Mouse (Mus musculus) megakaryocyte, embryonic 14.5 days (primary cell): ENCODE data around the gene Ptger2. TPM values are rescaled to one million over a fixed set of nuclear protein-coding genes. Genes with fewer than 3 reads are reported as not detected.
"Not testable (repeated sequence)": the region's sequence is repeated elsewhere in the genome, so short reads cannot be mapped to it uniquely, and the experiment has no call there.

Source experiments
- H3K27me3 ChIP-seq: replicated peaks from 2 replicates; pipeline ENCODE3; 2012; ENCODE audit warnings: inconsistent platforms
- H3K36me3 ChIP-seq: replicated peaks from 2 replicates; pipeline ENCODE3; 2012; ENCODE audit warnings: low read length, inconsistent platforms, mixed read lengths
- H3K4me1 ChIP-seq: 2 replicates; pipeline ENCODE4 v1.6.1; 2012; ENCODE audit warnings: inconsistent platforms
- H3K4me3 ChIP-seq: replicated peaks from 2 replicates; pipeline ENCODE3; 2012; ENCODE audit warnings: moderate library complexity, mild to moderate bottlenecking, inconsistent platforms
- H3K9me3 ChIP-seq: 2 replicates; pipeline ENCODE4 v1.6.1; 2012; ENCODE audit warnings: inconsistent platforms
- FLI1 ChIP-seq: IDR thresholded peaks from 2 replicates; pipeline ENCODE4 v1.6.1; 2012; ENCODE audit warnings: low read length, inconsistent platforms, mixed read lengths
- GATA1 ChIP-seq: IDR thresholded peaks from 3 replicates; pipeline ENCODE4 v1.6.1; 2012; ENCODE audit warnings: mixed read lengths, low read length, inconsistent platforms, borderline replicate concordance
- polyA plus RNA-seq: library from polyadenylated mRNA; stranded (reverse); fragments of >175 nt; gene quantifications from 2 replicates; pipeline ENCODE4 v1.2.3, GENCODE M21; 2012; ENCODE audit warnings: low replicate concordance; ENCODE audit not compliant: insufficient read depth

The Ptger2 gene
- polyA plus RNA-seq: 0.63 and 2.0 TPM in 2 replicates

DNA sequence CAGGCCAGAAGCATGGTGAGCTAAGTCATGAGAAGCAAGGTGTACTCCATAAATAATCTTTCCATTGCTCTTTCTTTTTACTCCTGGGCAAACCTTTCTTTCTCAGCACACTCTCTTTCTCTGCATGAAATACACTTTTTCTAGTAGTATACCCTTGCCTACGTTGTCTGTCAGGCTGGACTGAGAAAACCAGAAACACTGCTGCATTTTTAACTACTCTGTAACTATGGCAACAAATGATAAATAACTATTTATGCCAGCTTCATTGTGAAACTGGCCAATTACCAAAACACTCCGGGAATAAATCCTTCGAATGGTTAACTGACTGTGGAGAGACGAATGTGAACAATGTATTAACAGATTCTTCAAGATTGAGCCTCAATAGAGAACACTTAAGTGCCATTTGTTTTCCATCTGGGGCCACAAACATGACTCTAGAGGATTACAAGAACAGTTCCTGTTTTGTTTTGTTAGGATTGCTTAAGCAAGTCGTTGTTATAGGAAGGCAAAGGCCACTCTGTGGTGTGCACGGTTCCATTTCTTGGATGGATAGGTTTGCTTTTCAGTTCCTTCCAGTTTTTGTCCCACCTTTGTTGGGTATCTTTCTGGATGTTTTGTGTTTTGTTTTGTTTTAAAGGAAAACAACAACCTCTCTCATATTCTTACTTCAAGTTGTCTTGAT, at the start of gene Ptger2:
Gene Ptger2 (plus strand): TSS at position 522 of the 682 bp plus-strand sequence.
- peaks cover 15% of the 10 kb centered on the region for H3K36me3 ChIP-seq
- peaks cover 72% of the 10 kb centered on the region for H3K4me1 ChIP-seq
- H3K9me3 ChIP-seq, H3K27me3 ChIP-seq: not testable (repeated sequence)
- H3K4me3 ChIP-seq: peak within 1 kb of the TSS; percentile 99

DNA sequence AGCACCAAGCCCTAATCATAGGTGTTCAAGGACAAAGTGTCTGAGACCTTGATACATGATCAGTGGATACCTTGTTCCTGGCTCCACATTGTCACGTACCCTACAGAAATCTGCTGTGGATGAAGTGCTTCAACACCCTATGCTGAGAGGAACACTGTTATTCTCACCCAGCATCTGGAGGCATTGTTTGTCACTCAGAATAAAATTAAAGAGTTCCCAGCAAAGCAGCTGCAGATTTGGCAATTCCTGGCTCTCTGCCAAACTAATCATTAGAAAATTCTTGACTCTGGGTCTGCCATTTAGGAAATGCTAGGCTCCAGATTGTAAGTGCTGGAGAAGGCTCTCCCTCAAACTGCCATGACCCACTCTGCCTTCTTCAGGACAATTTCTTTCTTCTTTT, 27.2 kb upstream of the Ptger2 start:
- Histone ChIP-seq H3K36me3 (no peaks in the 10 kb centered on the region), H3K4me1 (no peaks in the 10 kb centered on the region), H3K4me3 (no peak overlapping the region), H3K27me3 (peaks cover 4% of the 10 kb centered on the region), H3K9me3 (no peaks in the 10 kb centered on the region)
- no peak for TF ChIP-seq GATA1

DNA sequence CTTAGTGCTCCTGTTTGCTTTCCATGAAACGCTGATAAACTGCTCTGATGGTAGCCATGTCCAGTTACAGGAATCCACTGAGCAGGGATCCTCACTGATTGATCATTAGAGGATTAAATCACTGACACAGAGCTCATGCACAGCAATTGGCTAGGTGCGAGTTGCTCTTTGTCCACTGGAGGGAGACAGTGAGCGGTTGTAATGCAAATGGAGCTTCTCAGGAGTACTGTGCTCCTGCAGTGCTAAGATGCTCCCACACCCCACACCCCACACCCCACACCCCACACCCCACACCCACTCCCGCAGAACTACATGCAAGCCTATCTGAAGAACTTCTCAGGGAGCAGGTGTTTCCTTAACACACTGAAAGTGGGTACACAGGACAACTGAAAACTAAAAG, 10.7 kb upstream of the Ptger2 start:
- not testable (repeated sequence) for H3K9me3 ChIP-seq, H3K4me3 ChIP-seq

DNA sequence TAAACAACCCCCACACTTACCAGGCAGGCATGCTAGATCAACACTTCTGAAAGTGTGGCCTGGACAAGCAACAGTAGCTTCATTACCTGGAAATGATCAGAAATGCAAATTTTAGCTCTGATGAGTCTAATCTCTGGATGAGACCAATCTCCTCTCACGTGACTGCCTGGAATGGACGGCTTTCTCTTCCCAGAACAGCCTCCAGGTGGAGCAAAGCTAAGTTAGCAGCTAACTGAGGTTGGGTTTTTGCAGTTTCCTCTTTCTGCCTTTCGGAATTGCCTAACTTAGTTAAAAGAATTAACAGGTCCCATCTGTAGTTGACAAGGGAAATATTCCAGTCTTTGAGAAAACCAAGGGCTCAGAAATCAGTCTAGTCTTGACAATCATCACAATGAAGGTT, 8.1 kb upstream of the Ptger2 start:
- H3K4me3 ChIP-seq: no peak overlapping the region

More for the DNA sequence above, 10.7 kb upstream of the Ptger2 start:
- H3K27me3 ChIP-seq, H3K36me3 ChIP-seq, H3K4me1 ChIP-seq: not testable (repeated sequence)

DNA sequence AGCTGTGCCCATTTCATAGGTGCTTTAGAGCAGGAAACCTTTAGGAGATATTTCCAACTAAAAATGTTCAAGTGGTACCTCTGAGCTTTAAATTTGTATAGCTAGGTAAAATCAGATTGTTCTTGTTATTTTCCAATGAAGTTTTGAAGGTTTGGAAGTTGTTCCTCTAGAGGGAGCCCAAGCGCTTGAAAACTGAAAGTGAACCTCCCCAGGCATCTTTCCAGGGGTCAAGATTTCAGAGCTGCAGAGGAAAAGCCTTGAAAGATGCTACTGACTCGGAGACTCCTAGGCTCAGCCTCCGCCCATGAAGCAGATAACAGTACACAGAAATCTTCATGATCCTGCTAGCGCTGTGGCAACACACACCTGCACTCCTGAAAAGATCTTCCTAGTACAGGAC, 6.5 kb upstream of the Ptger2 start:
- TF ChIP-seq GATA1 (no peak), FLI1 (no peak)
- H3K4me3 ChIP-seq: peak overlapping the region; percentile 30
- H3K36me3 ChIP-seq: peaks cover 4% of the 10 kb centered on the region
- no peaks in the 10 kb centered on the region for H3K9me3 ChIP-seq
- peaks cover 33% of the 10 kb centered on the region for H3K4me1 ChIP-seq
- no peaks in the 10 kb centered on the region for H3K27me3 ChIP-seq

More for the DNA sequence above, 8.1 kb upstream of the Ptger2 start:
- no peaks in the 10 kb centered on the region for H3K9me3 ChIP-seq
- H3K4me1 ChIP-seq: peaks cover 22% of the 10 kb centered on the region
- TF ChIP-seq GATA1 (no peak), FLI1 (no peak)
- no peaks in the 10 kb centered on the region for H3K27me3 ChIP-seq
- peaks cover 8% of the 10 kb centered on the region for H3K36me3 ChIP-seq

DNA sequence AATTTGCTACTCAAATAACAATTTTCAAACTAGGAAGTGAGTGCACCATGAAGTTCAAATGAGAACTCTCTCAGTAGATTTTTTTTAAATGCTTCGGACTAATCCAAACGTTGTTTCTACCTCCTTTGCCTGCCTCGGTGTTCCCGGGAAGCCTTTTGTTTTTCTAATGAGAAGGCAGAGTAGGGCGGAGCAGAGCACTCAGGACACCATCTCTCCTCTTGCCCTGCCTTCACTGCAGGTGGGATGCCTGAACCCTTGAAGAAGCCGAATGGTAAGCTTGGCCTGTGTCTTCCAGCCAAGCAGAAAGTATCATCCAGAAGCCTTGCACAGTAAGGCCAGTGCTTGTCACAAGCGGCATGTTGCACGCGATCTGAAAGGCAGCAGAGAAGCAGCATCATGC, 3.9 kb upstream of the Ptger2 start:
- Histone ChIP-seq H3K9me3 (no peaks in the 10 kb centered on the region), H3K4me1 (peaks cover 54% of the 10 kb centered on the region), H3K36me3 (peaks cover 4% of the 10 kb centered on the region), H3K27me3 (no peaks in the 10 kb centered on the region), H3K4me3 (no peak overlapping the region)
- no peak for TF ChIP-seq GATA1
- TF ChIP-seq FLI1: no peak

DNA sequence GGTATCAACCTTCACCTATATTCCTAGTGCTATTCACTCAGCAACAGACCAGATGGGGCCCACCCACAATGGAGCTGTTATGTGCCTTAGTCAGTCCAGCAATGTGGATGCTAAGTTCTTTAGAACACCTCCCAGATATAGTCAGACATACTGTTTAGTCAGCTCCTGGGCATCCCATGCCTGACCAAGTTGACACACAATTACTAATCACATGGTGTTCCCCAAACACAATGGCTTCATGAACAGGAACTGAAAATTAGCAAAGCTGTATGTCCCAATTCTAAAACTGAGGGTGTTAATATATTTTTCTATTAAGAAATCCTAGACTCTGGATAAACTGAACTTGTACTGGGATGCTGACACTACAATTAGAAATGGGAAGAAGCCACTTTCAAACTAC, 1.7 kb upstream of the Ptger2 start:
- Histone ChIP-seq H3K36me3 (peaks cover 4% of the 10 kb centered on the region), H3K4me1 (peaks cover 69% of the 10 kb centered on the region), H3K4me3 (no peak overlapping the region), H3K27me3 (no peaks in the 10 kb centered on the region), H3K9me3 (no peaks in the 10 kb centered on the region)
- TF ChIP-seq GATA1: no peak
- TF ChIP-seq FLI1: no peak

DNA sequence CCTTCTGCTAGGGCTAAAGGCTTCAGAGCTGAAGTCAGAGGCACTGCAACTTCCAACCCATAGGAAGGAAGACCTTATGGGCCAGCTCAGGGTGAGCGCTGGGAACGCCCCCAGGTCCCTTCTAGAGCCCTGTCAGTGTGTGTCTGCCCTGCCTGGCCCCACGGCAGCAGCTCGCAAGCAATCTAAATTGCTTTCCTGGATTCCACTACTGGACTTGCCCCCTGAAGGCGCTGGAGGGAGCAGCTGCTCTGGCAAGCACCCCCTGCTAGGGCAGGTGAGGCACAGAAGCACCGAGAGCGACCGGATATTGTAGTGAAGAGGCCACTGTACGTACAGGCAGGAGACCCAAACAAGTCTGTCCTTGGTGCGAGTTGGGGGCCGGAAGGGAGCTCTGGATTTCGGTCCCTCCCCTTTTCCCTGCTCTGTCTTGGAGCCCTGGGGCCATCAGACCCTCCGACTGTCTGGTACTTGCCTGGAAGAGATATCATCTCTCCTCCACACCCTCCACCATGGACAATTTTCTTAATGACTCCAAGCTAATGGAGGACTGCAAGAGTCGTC, 541 bp downstream of the Ptger2 start:
- TF ChIP-seq FLI1 (no peak), GATA1 (no peak)
- peaks cover 73% of the 10 kb centered on the region for H3K4me1 ChIP-seq
- no peaks in the 10 kb centered on the region for H3K27me3 ChIP-seq
- H3K36me3 ChIP-seq: peaks cover 22% of the 10 kb centered on the region
- no peaks in the 10 kb centered on the region for H3K9me3 ChIP-seq
- H3K4me3 ChIP-seq: peak overlapping the region; percentile 99

DNA sequence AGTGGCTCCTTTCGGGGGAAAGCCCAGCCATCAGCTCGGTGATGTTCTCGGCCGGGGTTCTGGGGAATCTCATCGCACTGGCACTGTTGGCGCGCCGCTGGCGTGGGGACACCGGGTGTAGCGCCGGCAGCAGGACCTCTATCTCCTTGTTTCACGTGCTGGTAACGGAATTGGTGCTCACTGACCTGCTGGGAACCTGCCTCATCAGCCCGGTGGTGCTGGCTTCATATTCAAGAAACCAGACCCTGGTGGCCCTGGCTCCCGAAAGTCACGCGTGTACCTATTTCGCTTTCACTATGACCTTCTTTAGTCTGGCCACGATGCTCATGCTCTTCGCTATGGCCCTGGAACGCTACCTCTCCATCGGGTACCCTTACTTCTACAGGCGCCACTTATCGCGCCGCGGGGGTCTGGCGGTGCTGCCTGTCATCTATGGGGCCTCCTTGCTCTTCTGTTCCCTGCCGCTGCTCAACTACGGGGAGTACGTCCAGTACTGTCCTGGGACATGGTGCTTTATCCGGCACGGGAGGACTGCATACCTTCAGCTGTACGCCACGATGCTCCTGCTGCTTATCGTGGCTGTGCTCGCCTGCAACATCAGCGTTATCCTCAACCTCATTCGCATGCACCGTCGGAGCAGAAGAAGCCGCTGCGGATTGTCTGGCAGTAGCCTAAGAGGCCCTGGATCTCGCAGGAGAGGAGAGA, 1.2 kb downstream of the Ptger2 start:
- Histone ChIP-seq H3K27me3 (no peaks in the 10 kb centered on the region), H3K36me3 (peaks cover 26% of the 10 kb centered on the region), H3K4me1 (peaks cover 75% of the 10 kb centered on the region), H3K9me3 (no peaks in the 10 kb centered on the region), H3K4me3 (peak overlapping the region; percentile 99)
- no peak for TF ChIP-seq FLI1
- no peak for TF ChIP-seq GATA1

DNA sequence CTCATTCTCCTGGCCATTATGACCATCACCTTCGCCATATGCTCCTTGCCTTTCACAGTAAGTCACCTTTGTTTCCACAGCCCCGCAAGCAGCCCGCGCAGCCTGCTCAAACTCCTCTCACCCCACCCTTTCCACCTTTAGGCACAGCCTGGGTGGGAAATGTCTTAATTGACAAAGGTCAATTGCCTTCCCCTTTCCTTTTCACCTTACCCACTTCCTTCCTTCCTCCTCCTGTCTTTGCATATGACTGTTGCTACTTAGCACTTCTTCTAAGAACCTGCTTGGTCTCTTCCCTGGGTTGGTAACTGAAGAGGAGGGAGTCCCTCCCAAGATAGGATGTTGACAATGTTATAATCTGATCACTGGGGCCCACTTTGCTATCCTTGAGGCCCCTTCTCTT, 1.8 kb downstream of the Ptger2 start:
- Histone ChIP-seq H3K36me3 (peaks cover 26% of the 10 kb centered on the region), H3K4me1 (peaks cover 70% of the 10 kb centered on the region), H3K9me3 (no peaks in the 10 kb centered on the region), H3K27me3 (no peaks in the 10 kb centered on the region), H3K4me3 (peak overlapping the region; percentile 99)
- TF ChIP-seq GATA1: no peak
- TF ChIP-seq FLI1: no peak
